Mouse (Mus musculus): Measurements from ENCODE around the gene Mafb.

Mafb gene

DNA sequence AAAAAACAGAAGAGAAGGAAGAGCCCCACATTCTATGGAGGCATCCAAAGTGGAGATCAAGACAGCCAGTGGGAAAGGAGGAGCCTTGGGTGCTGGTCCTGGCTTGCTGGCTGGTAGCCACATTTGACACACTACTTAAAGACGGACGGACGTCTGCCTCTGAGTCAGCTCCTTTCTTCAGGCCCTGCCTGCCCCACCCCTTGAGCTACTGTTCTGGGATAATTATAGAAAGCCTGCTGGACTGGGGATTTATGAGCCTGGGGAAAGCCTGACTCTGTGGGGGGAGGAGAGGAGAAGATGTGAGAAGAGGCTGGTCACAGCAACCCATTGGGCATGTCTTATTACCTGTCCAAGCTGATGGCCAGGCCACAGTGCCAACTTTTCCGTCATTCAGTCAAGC is 45.0 kb downstream of the Mafb start:
- no peak for DNase-seq

GRCm38 (mm10) chr2:160318255-160318654 is 48.6 kb downstream of the Mafb start:
- DNase-seq: no peak

Measured in cerebellum, adult 11 months (tissue).